In genomic region chr5:123114924-123115323, GRCm38 (mm10) we compare ENCODE assay signal across 9 mouse cellular contexts. TPM values are rescaled to one million over a fixed set of nuclear protein-coding genes. Genes with fewer than 3 reads are reported as not detected.
DNase-seq lines count a peak whose midpoint lies in the region; ATAC-seq and TF ChIP-seq lines count a peak whose summit lies in the region.
"Had no signal": no experiment of that assay in that cellular context is flagged by ENCODE, and none has a peak within 500 bp of the region (broad histone marks: within the 10 kb centered on the region; RNA-seq: fewer than 3 reads in every experiment).

No protein-coding gene starts in this region.

- intact Hi-C loops in gastrocnemius, postnatal 14 days (cut with DNase I; ENCODE audit: low total_unique reads) = loop anchor here (5.0 kb wide), 2 partner anchors 37 to 48 kb away; partner anchors contain the start of gene Tmem120b

- H3K4me1 ChIP-seq in hindbrain, embryonic 11.5 days (replicated peaks; ENCODE audit: control insufficient read depth, insufficient read depth, low read length) = no peaks in the 10 kb centered on the region
- H3K4me1 ChIP-seq in hindbrain, embryonic 13.5 days (replicated peaks) = peaks cover 21% of the 10 kb centered on the region
- peaks cover 3% of the 10 kb centered on the region; the same call in 1 of the 2 replicates for H3K4me1 ChIP-seq in liver, postnatal 0 days (ENCODE audit: insufficient read depth)

- no peak overlapping the region for H3K27ac ChIP-seq in hindbrain, embryonic 11.5 days (ENCODE audit: low read depth, low read length)
- H3K27ac ChIP-seq in hindbrain, embryonic 13.5 days = no peak overlapping the region
- H3K27ac ChIP-seq in liver, postnatal 0 days (ENCODE audit: low read depth) = no peak overlapping the region
- H3K27ac ChIP-seq: hindbrain, embryonic 15.5 days had no signal

- no peak overlapping the region for H3K4me3 ChIP-seq in hindbrain, embryonic 11.5 days (ENCODE audit: low read depth, low read length)
- H3K4me3 ChIP-seq in hindbrain, embryonic 13.5 days = no peak overlapping the region
- no peak overlapping the region for H3K4me3 ChIP-seq in liver, postnatal 0 days (ENCODE audit: low read depth, low read length)
- H3K4me3 ChIP-seq: hindbrain, embryonic 15.5 days had no signal

- TF ChIP-seq CTCF in liver, postnatal 0 days (IDR thresholded peaks at IDR 0.05; ENCODE audit: low read depth) = peak; percentile 60

- no peaks in the 10 kb centered on the region for H3K36me3 ChIP-seq in hindbrain, embryonic 11.5 days (ENCODE audit: control insufficient read depth, insufficient read depth, low read length)
- H3K36me3 ChIP-seq in hindbrain, embryonic 13.5 days = peaks cover 5% of the 10 kb centered on the region; the same call in 1 of the 2 replicates
- H3K36me3 ChIP-seq in liver, postnatal 0 days (replicated peaks; ENCODE audit: insufficient read depth, low read length) = 0 out of 2 replicates have a peak, but pooled peaks cover 7% of the 10 kb centered on the region
- H3K36me3 ChIP-seq: hindbrain, embryonic 15.5 days had no signal

- H3K27me3 ChIP-seq in hindbrain, embryonic 11.5 days (ENCODE audit: control insufficient read depth, insufficient read depth, low read length) = 0 out of 2 replicates have a peak, but pooled peaks cover 2% of the 10 kb centered on the region
- 0 out of 2 replicates have a peak, but pooled peaks cover 4% of the 10 kb centered on the region for H3K27me3 ChIP-seq in hindbrain, embryonic 13.5 days
- H3K27me3 ChIP-seq in liver, postnatal 0 days (ENCODE audit: insufficient read depth, low read length) = no peaks in the 10 kb centered on the region
- H3K27me3 ChIP-seq: hindbrain, embryonic 15.5 days had no signal

- no peak for ATAC-seq in hindbrain, embryonic 11.5 days (ENCODE audit: low FRiP score)
- no peak; the same call in 1 of the 2 replicates for ATAC-seq in hindbrain, embryonic 13.5 days (ENCODE audit: low FRiP score)
- no peak for ATAC-seq in liver, postnatal 0 days
- no peak for ATAC-seq in erythroid progenitor cell, adult 5-6 weeks (replicated peaks; ENCODE audit: low FRiP score, poor library complexity, severe bottlenecking)

- 43% methylated on average over 7 of the region's 7 CpGs for WGBS in hindbrain, embryonic 11.5 days
- 35% methylated on average over 7 of the region's 7 CpGs for WGBS in hindbrain, embryonic 13.5 days
- 59% methylated on average over 7 of the region's 7 CpGs for WGBS in liver, postnatal 0 days (ENCODE audit: insufficient replicate concordance)

- no peaks in the 10 kb centered on the region for H3K9me3 ChIP-seq in hindbrain, embryonic 11.5 days (ENCODE audit: control insufficient read depth, low read length)
- H3K9me3 ChIP-seq in hindbrain, embryonic 13.5 days = no peaks in the 10 kb centered on the region
- H3K9me3 ChIP-seq in liver, postnatal 0 days (ENCODE audit: low read length) = no peaks in the 10 kb centered on the region
- H3K9me3 ChIP-seq: hindbrain, embryonic 15.5 days had no signal

- no peak for TF ChIP-seq EP300 in liver, postnatal 0 days (IDR thresholded peaks at IDR 0.05; ENCODE audit: low read depth)

- no peak overlapping the region for H3K4me2 ChIP-seq in hindbrain, embryonic 11.5 days (replicated peaks; ENCODE audit: low read depth, low read length)
- H3K4me2 ChIP-seq in hindbrain, embryonic 13.5 days = no peak overlapping the region
- no peak overlapping the region for H3K4me2 ChIP-seq in liver, postnatal 0 days (ENCODE audit: low read depth, low read length)
- H3K4me2 ChIP-seq: hindbrain, embryonic 15.5 days had no signal

- H3K9ac ChIP-seq in hindbrain, embryonic 11.5 days (ENCODE audit: low read depth, low read length) = no peak overlapping the region
- no peak overlapping the region for H3K9ac ChIP-seq in hindbrain, embryonic 13.5 days
- no peak overlapping the region for H3K9ac ChIP-seq in liver, postnatal 0 days (replicated peaks)
- H3K9ac ChIP-seq: hindbrain, embryonic 15.5 days had no signal

- DNase-seq in hindbrain, embryonic 11.5 days (ENCODE audit: low spot score) = peak; percentile 52
- peak; percentile 30 for DNase-seq in urinary bladder, postnatal 25 days (ENCODE audit: low spot score)
- no peak for DNase-seq in urinary bladder, adult 2 months (ENCODE audit: low spot score)
- no peak for DNase-seq in liver, postnatal 0 days
- peak; percentile 40 for DNase-seq in thymus, postnatal 0 days (ENCODE audit: low spot score)
- DNase-seq in gastrocnemius, postnatal 14 days = no peak

RNA-seq across cellular contexts. Expression of gene Rhof, which starts 17.6 kb away (rescaled TPM):
- 1.7 and 2.0 TPM in 2 replicates for polyA plus RNA-seq in hindbrain, embryonic 11.5 days (2014; fragmentation: Nextera tagmentation; extraction: Ambion mirVana)
- 5.1 and 5.8 TPM in 2 replicates for polyA plus RNA-seq in hindbrain, embryonic 13.5 days (2015; fragmentation: Nextera tagmentation; extraction: Ambion mirVana)
- polyA plus RNA-seq in urinary bladder, adult 2 months (2012; rRNA removed) = 1.6 and 1.8 TPM in 2 replicates
- 2.1 and 2.4 TPM in 2 replicates for polyA plus RNA-seq in liver, postnatal 0 days (2015; fragmentation: Nextera tagmentation; extraction: Ambion mirVana)
- polyA plus RNA-seq in thymus, postnatal 0 days (2015; fragmentation: Nextera tagmentation; extraction: Ambion mirVana) = 10.4 and 11.1 TPM in 2 replicates
- 1.7 and 3.2 TPM in 2 replicates for total RNA-seq in erythroid progenitor cell, adult 5-6 weeks (2015; ENCODE audit: low replicate concordance)
- 1.4 and 7.7 TPM in 2 replicates for total RNA-seq in erythroid progenitor cell, adult 5-6 weeks (2017; ENCODE audit: low replicate concordance)
- under 1 TPM; 0.27 to 0.51 TPM for total RNA-seq in gastrocnemius, postnatal 14 days (2021)

RNA-seq across cellular contexts. Expression of gene Setd1b, which starts 27.1 kb away (rescaled TPM):
- 11.0 and 14.2 TPM in 2 replicates for polyA plus RNA-seq in hindbrain, embryonic 11.5 days (2014; fragmentation: Nextera tagmentation; extraction: Ambion mirVana)
- 12.9 and 13.1 TPM in 2 replicates for polyA plus RNA-seq in hindbrain, embryonic 13.5 days (2015; fragmentation: Nextera tagmentation; extraction: Ambion mirVana)
- polyA plus RNA-seq in urinary bladder, adult 2 months (2012; rRNA removed) = 3.1 and 10.4 TPM in 2 replicates
- polyA plus RNA-seq in liver, postnatal 0 days (2015; fragmentation: Nextera tagmentation; extraction: Ambion mirVana) = 3.6 and 4.3 TPM in 2 replicates
- 8.0 and 11.3 TPM in 2 replicates for polyA plus RNA-seq in thymus, postnatal 0 days (2015; fragmentation: Nextera tagmentation; extraction: Ambion mirVana)
- 29.8 and 41.8 TPM in 2 replicates for total RNA-seq in erythroid progenitor cell, adult 5-6 weeks (2015; ENCODE audit: low replicate concordance)
- total RNA-seq in erythroid progenitor cell, adult 5-6 weeks (2017; ENCODE audit: low replicate concordance) = 20.2 and 23.0 TPM in 2 replicates
- 10 to 100 TPM; 10.5 to 11.2 TPM for total RNA-seq in gastrocnemius, postnatal 14 days (2021)

RNA-seq across cellular contexts. Expression of gene Tmem120b, which starts 46.7 kb away (rescaled TPM):
- 7.8 and 9.0 TPM in 2 replicates for polyA plus RNA-seq in hindbrain, embryonic 11.5 days (2014; fragmentation: Nextera tagmentation; extraction: Ambion mirVana)
- 18.0 and 18.6 TPM in 2 replicates for polyA plus RNA-seq in hindbrain, embryonic 13.5 days (2015; fragmentation: Nextera tagmentation; extraction: Ambion mirVana)
- polyA plus RNA-seq in urinary bladder, adult 2 months (2012; rRNA removed) = 7.5 and 14.4 TPM in 2 replicates
- 12.0 and 12.8 TPM in 2 replicates for polyA plus RNA-seq in liver, postnatal 0 days (2015; fragmentation: Nextera tagmentation; extraction: Ambion mirVana)
- polyA plus RNA-seq in thymus, postnatal 0 days (2015; fragmentation: Nextera tagmentation; extraction: Ambion mirVana) = 33.2 and 35.9 TPM in 2 replicates
- total RNA-seq in erythroid progenitor cell, adult 5-6 weeks (2015; ENCODE audit: low replicate concordance) = 85.5 and 100 TPM in 2 replicates
- 86.8 and 118 TPM in 2 replicates for total RNA-seq in erythroid progenitor cell, adult 5-6 weeks (2017; ENCODE audit: low replicate concordance)
- 10 to 100 TPM; 11.9 TPM for total RNA-seq in gastrocnemius, postnatal 14 days (2021)

RNA-seq across cellular contexts. Expression of gene Psmd9, which starts 54.3 kb away (rescaled TPM):
- polyA plus RNA-seq in hindbrain, embryonic 11.5 days (2014; fragmentation: Nextera tagmentation; extraction: Ambion mirVana) = 73.5 and 78.7 TPM in 2 replicates
- 76.0 and 79.3 TPM in 2 replicates for polyA plus RNA-seq in hindbrain, embryonic 13.5 days (2015; fragmentation: Nextera tagmentation; extraction: Ambion mirVana)
- polyA plus RNA-seq in urinary bladder, adult 2 months (2012; rRNA removed) = 24.8 and 26.7 TPM in 2 replicates
- polyA plus RNA-seq in liver, postnatal 0 days (2015; fragmentation: Nextera tagmentation; extraction: Ambion mirVana) = 116 and 120 TPM in 2 replicates
- 77.6 and 94.1 TPM in 2 replicates for polyA plus RNA-seq in thymus, postnatal 0 days (2015; fragmentation: Nextera tagmentation; extraction: Ambion mirVana)
- total RNA-seq in erythroid progenitor cell, adult 5-6 weeks (2015; ENCODE audit: low replicate concordance) = 27.2 and 48.7 TPM in 2 replicates
- 52.2 and 63.8 TPM in 2 replicates for total RNA-seq in erythroid progenitor cell, adult 5-6 weeks (2017; ENCODE audit: low replicate concordance)
- total RNA-seq in gastrocnemius, postnatal 14 days (2021) = 10 to 100 TPM; 19.2 to 19.5 TPM

Comparison
In these comparisons a context has a peak if more than half of its experiments do, and no peak if none do; other contexts are left out.
1. DNase-seq: peak in hindbrain, embryonic 11.5 days (single experiment), urinary bladder, postnatal 25 days (single experiment) and thymus, postnatal 0 days (single experiment); none in urinary bladder, adult 2 months (single experiment), liver, postnatal 0 days (single experiment) and gastrocnemius, postnatal 14 days (single experiment).